Mouse (Mus musculus): ENCODE data around the gene Zdhhc16. TPM values are rescaled to one million over a fixed set of nuclear protein-coding genes. Genes with fewer than 3 reads are reported as not detected.

Gene Zdhhc16
- 32.4 TPM for polyA plus RNA-seq (2017; shearing (Covaris generic))

GRCm38 (mm10) chr19:41933179-41934086 lies at the start of gene Zdhhc16, which contains the start of gene Exosc1:
Gene Zdhhc16, plus strand, starts transcription at chr19:41933480.
Gene Exosc1, minus strand, starts transcription at chr19:41933423.

GRCm38 (mm10) chr19:41895460-41896318 lies 37.6 kb upstream of the Zdhhc16 start, which contains the start of gene Rrp12:
Gene Rrp12, minus strand, starts transcription at chr19:41896173.

DNA sequence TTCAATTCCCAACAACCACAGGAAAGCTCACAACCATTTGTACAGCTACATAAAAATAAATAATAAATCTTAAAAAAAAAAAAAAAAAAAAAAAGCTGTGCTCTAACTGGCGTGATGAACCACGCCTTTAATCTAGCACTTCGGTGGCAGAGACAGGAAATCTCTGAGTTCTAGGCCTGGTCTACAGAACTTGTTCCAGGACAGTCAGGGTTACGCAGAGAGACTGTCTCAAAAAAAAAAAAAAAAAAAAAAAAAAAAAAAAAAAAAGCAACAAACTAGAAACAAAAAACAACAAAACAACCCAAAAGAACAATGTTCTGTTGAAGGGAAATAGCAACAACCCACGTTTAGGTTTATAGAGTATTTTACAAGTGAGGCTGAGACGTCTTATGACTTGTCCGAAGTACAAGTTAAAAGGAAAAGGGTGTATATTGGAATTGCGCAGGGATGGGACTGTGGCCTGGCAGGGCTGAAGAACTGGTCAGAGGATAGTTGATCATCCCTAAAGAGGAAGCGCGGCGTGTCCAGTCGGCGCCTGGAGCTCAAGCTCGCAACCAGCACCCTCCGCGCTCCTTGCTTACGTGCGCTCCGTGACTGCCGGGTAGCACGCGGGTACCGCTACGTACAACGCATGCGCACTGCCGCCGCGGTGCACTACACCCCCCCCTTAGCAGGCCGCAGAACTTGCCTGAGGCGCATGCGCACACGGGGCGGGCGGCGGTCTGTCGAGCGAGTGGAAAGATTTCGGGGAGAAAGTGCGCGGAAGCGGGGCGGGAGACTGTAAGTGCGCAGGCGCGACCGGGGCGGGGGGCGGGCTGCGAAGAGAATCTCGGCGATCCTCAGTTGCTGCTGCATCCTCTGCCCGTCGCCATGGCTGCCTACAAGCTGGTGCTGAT lies 21.9 kb upstream of the Zdhhc16 start, which contains the start of gene Pgam1:
Gene Pgam1, plus strand, starts transcription at position 746 of the 896 bp plus-strand sequence.

GRCm38 (mm10) chr19:41980819-41981594 lies 47.7 kb downstream of the Zdhhc16 start, which contains the start of gene Mms19:
Gene Mms19, minus strand, starts transcription at chr19:41981157.

GRCm38 (mm10) chr19:41981595-41981927 lies 48.3 kb downstream of the Zdhhc16 start, which contains the start of gene Ubtd1:
Gene Ubtd1, plus strand, starts transcription at chr19:41981763.

Other genes starting within 250 kb of the Zdhhc16 start
- not detected for gene Slit1, start 189.8 kb upstream of the Zdhhc16 start, polyA plus RNA-seq (2017; shearing (Covaris generic))
- gene Arhgap19, start 131.4 kb upstream of the Zdhhc16 start, polyA plus RNA-seq (2017; shearing (Covaris generic)): 1.5 TPM
- gene Frat1, start 103.5 kb upstream of the Zdhhc16 start, polyA plus RNA-seq (2017; shearing (Covaris generic)): 8.3 TPM
- gene Frat2, start 85.3 kb upstream of the Zdhhc16 start, polyA plus RNA-seq (2017; shearing (Covaris generic)): 103 TPM
- gene Rrp12, start 37.3 kb upstream of the Zdhhc16 start, polyA plus RNA-seq (2017; shearing (Covaris generic)): 30.4 TPM
- 173 TPM for gene Pgam1, start 21.6 kb upstream of the Zdhhc16 start, polyA plus RNA-seq (2017; shearing (Covaris generic))
- 61.7 TPM for gene Exosc1, start 57 bp upstream of the Zdhhc16 start, polyA plus RNA-seq (2017; shearing (Covaris generic))
- 57.3 TPM for gene Mms19, start 47.7 kb downstream of the Zdhhc16 start, polyA plus RNA-seq (2017; shearing (Covaris generic))
- 5.6 TPM for gene Ubtd1, start 48.3 kb downstream of the Zdhhc16 start, polyA plus RNA-seq (2017; shearing (Covaris generic))
- gene Ankrd2, start 102.5 kb downstream of the Zdhhc16 start, polyA plus RNA-seq (2017; shearing (Covaris generic)): not detected
- not detected for gene Hoga1, start 112.1 kb downstream of the Zdhhc16 start, polyA plus RNA-seq (2017; shearing (Covaris generic))
- not detected for gene 4933411K16Rik, start 118.8 kb downstream of the Zdhhc16 start, polyA plus RNA-seq (2017; shearing (Covaris generic))
- gene Morn4, start 152.9 kb downstream of the Zdhhc16 start, polyA plus RNA-seq (2017; shearing (Covaris generic)): 1.9 TPM
- gene Pi4k2a, start 157.0 kb downstream of the Zdhhc16 start, polyA plus RNA-seq (2017; shearing (Covaris generic)): 57.2 TPM
- 33.8 TPM for gene Avpi1, start 195.6 kb downstream of the Zdhhc16 start, polyA plus RNA-seq (2017; shearing (Covaris generic))
- 18.7 TPM for gene Marveld1, start 213.9 kb downstream of the Zdhhc16 start, polyA plus RNA-seq (2017; shearing (Covaris generic))
- 62.3 TPM for gene Zfyve27, start 230.5 kb downstream of the Zdhhc16 start, polyA plus RNA-seq (2017; shearing (Covaris generic))

Data from effector memory CD4-positive, alpha-beta T cell, adult 5 months (primary cell).